Mouse (Mus musculus) intestine, postnatal 0 days (tissue): ENCODE measurements at regions not wholly inside any gene's neighbourhood (a gene's known extent, or its start where the extent isn't known, plus 50 kb on each side); places are given as distances from the start of the nearest gene placed in this dataset.
"Not testable (repeated sequence)": the region's sequence is repeated elsewhere in the genome, so short reads cannot be mapped to it uniquely, and the experiment has no call there.

Experiments used
- ATAC-seq: fragments of 200-750 bp; cut with Nextera tagmentation; 2 replicates; pipeline ENCODE4 v1.8.0; 2017; ENCODE audit warnings: mild to moderate bottlenecking, moderate TSS enrichment, moderate library complexity
- H3K27ac ChIP-seq: fragments of 300-500 bp; sonication (generic); 2 replicates; pipeline ENCODE4 v1.5.1; 2014; ENCODE audit warnings: mild to moderate bottlenecking, low read depth, low read length, moderate library complexity
- H3K27me3 ChIP-seq: fragments of 300-500 bp; sonication (generic); replicated peaks from 2 replicates; pipeline ENCODE4 v1.6.1; 2014; ENCODE audit warnings: low read length, mixed read lengths; ENCODE audit not compliant: control insufficient read depth, insufficient read depth
- H3K36me3 ChIP-seq: fragments of 300-500 bp; sonication (generic); 2 replicates; pipeline ENCODE4 v1.6.1; 2014; ENCODE audit warnings: mild to moderate bottlenecking, moderate library complexity; ENCODE audit not compliant: control insufficient read depth, insufficient read depth
- H3K4me1 ChIP-seq: fragments of 300-500 bp; sonication (generic); replicated peaks from 2 replicates; pipeline ENCODE4 v1.6.1; 2014; ENCODE audit warnings: antibody characterized with exemption, low read length, mixed read lengths; ENCODE audit not compliant: control insufficient read depth, insufficient read depth
- H3K4me2 ChIP-seq: fragments of 300-500 bp; sonication (generic); replicated peaks from 2 replicates; pipeline ENCODE4 v1.6.1; 2014; ENCODE audit warnings: low read depth, mild to moderate bottlenecking, moderate library complexity
- H3K4me3 ChIP-seq: fragments of 300-500 bp; sonication (generic); 2 replicates; pipeline ENCODE4 v1.5.1; 2014; ENCODE audit warnings: low read depth, low read length
- H3K9ac ChIP-seq: fragments of 300-500 bp; sonication (generic); 2 replicates; pipeline ENCODE4 v1.6.1; 2014; ENCODE audit warnings: mild to moderate bottlenecking, low read depth, low read length
- H3K9me3 ChIP-seq: fragments of 300-500 bp; sonication (generic); 2 replicates; pipeline ENCODE4 v1.6.1; 2016; ENCODE audit warnings: mixed run types; ENCODE audit not compliant: control insufficient read depth
- CTCF ChIP-seq: sonication (generic); IDR thresholded peaks from 2 replicates; pipeline ENCODE4 v1.5.1; 2016; ENCODE audit warnings: low read depth, mild to moderate bottlenecking, control low read depth, antibody characterized with exemption, moderate library complexity
- WGBS: fragments of 180-500 bp; shearing (Covaris S2); extraction: QIAGEN DNeasy Blood & Tissue Kit; methylation state at CpG from one replicate; pipeline ENCODE4 v1.1.7; 2014; 5-methylcytosine and 5-hydroxymethylcytosine counted together

- Histone ChIP-seq H3K4me1 (no peaks in the 10 kb centered on the region), H3K4me3 (no peak overlapping the region), H3K9me3 (no peaks in the 10 kb centered on the region), H3K27me3 (no peaks in the 10 kb centered on the region), H3K9ac (no peak overlapping the region), H3K27ac (no peak overlapping the region), H3K36me3 (no peaks in the 10 kb centered on the region), H3K4me2 (no peak overlapping the region)
- no peak for TF ChIP-seq CTCF
- no peak for ATAC-seq
- 89% methylated on average over 2 of the region's 2 CpGs for WGBS
These were observed 311.3 kb downstream of the Gm11232 start for GRCm38 (mm10) chr4:71446461-71446860.

- TF ChIP-seq CTCF, result no peak
- Histone ChIP-seq H3K27me3 (no peaks in the 10 kb centered on the region), H3K4me2 (no peak overlapping the region), H3K9ac (no peak overlapping the region), H3K27ac (no peak overlapping the region), H3K36me3 (no peaks in the 10 kb centered on the region), H3K9me3 (no peaks in the 10 kb centered on the region), H3K4me1 (no peaks in the 10 kb centered on the region), H3K4me3 (no peak overlapping the region)
- WGBS, result 93% methylated on average over 3 of the region's 3 CpGs
- ATAC-seq, result no peak
These were observed 326.4 kb downstream of the Gm11232 start for GRCm38 (mm10) chr4:71431245-71431929.

- H3K4me2 ChIP-seq, ATAC-seq, H3K4me1 ChIP-seq, H3K9me3 ChIP-seq, H3K4me3 ChIP-seq, H3K9ac ChIP-seq, H3K27ac ChIP-seq, H3K27me3 ChIP-seq, H3K36me3 ChIP-seq: not testable (repeated sequence)
- WGBS, result 85% methylated on average over 7 of the region's 7 CpGs
These were observed 335.6 kb downstream of the Gm11232 start for GRCm38 (mm10) chr4:71422121-71422520.

GRCm38 (mm10) chr4:71409867-71410266 is 347.9 kb downstream of the Gm11232 start:
- no peak for ATAC-seq
- H3K27ac ChIP-seq, result no peak overlapping the region
- no peaks in the 10 kb centered on the region for H3K27me3 ChIP-seq
- no peaks in the 10 kb centered on the region for H3K36me3 ChIP-seq
- no peak for TF ChIP-seq CTCF
- no peak overlapping the region for H3K4me2 ChIP-seq
- no peaks in the 10 kb centered on the region for H3K4me1 ChIP-seq
- H3K9ac ChIP-seq, result no peak overlapping the region
- no peak overlapping the region for H3K4me3 ChIP-seq
- H3K9me3 ChIP-seq, result no peaks in the 10 kb centered on the region

- TF ChIP-seq CTCF, result no peak
- no peak overlapping the region for H3K9ac ChIP-seq
- no peaks in the 10 kb centered on the region for H3K36me3 ChIP-seq
- no peak overlapping the region for H3K4me2 ChIP-seq
- no peaks in the 10 kb centered on the region for H3K4me1 ChIP-seq
- no peak overlapping the region for H3K4me3 ChIP-seq
- no peak overlapping the region for H3K27ac ChIP-seq
- 73% methylated on average over 1 of the region's 1 CpGs for WGBS
- H3K27me3 ChIP-seq, result no peaks in the 10 kb centered on the region
- H3K9me3 ChIP-seq, result no peaks in the 10 kb centered on the region
- ATAC-seq, result no peak
These were observed 367.3 kb downstream of the Gm11232 start for GRCm38 (mm10) chr4:71390444-71390843.

- WGBS, result 96% methylated on average over 5 of the region's 5 CpGs
- TF ChIP-seq CTCF, result no peak
These were observed 388.5 kb downstream of the Gm11232 start for GRCm38 (mm10) chr4:71369276-71369675.

GRCm38 (mm10) chr4:71363761-71364160 is 394.0 kb downstream of the Gm11232 start:
- no peak overlapping the region for H3K4me3 ChIP-seq
- 62% methylated on average over 1 of the region's 1 CpGs for WGBS
- ATAC-seq, result no peak
- no peak overlapping the region for H3K4me2 ChIP-seq
- TF ChIP-seq CTCF, result peak; percentile 62
- no peaks in the 10 kb centered on the region for H3K9me3 ChIP-seq
- H3K27me3 ChIP-seq, result no peaks in the 10 kb centered on the region
- H3K36me3 ChIP-seq, result no peaks in the 10 kb centered on the region
- no peak overlapping the region for H3K9ac ChIP-seq
- no peaks in the 10 kb centered on the region for H3K4me1 ChIP-seq
- no peak overlapping the region for H3K27ac ChIP-seq

More at GRCm38 (mm10) chr4:71369276-71369675, 388.5 kb downstream of the Gm11232 start:
- Histone ChIP-seq H3K27ac (no peak overlapping the region), H3K36me3 (no peaks in the 10 kb centered on the region), H3K27me3 (no peaks in the 10 kb centered on the region), H3K4me2 (no peak overlapping the region), H3K4me1 (no peaks in the 10 kb centered on the region), H3K9ac (no peak overlapping the region), H3K9me3 (no peaks in the 10 kb centered on the region), H3K4me3 (no peak overlapping the region)
- no peak for ATAC-seq
